Mouse (Mus musculus) regulatory T cell (primary cell): ENCODE measurements around the gene Gm609.

Experiments
- in situ Hi-C: fragments of 300-600 bp; cut with MboI, MseI; formaldehyde crosslinking; loops from one replicate; pipeline ENCODE4 v1.15.1; 2025; ENCODE audit warnings: high pct_unique_total_duplicates

Gene Gm609

DNA sequence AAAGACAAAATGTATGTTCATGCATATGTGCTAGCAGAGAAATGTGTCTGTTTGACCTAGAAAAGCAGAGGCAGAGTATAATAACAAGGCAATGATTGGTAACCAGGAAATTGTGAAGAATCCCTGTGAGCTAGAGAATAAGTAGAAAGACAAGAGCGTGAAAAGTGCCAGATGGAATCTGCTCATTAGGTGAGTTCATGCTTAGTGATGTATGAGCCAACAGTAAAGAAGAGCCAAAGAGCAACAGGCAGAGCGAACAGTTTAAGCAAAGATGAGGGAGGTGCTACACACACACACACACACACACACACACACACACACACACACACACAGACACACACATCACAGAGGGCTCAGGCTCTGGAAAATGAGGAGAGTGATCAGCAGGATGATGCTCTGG, 95.3 kb downstream of the Gm609 start:
- in situ Hi-C loops = no loop called here

- in situ Hi-C loops = no loop called here
Observed at GRCm38 (mm10) chr16:45392246-45392645, 100.5 kb downstream of the Gm609 start.

GRCm38 (mm10) chr16:45391680-45392079, 101.1 kb downstream of the Gm609 start:
- in situ Hi-C loops = no loop called here

GRCm38 (mm10) chr16:45390286-45390956, 102.3 kb downstream of the Gm609 start:
- in situ Hi-C loops = no loop called here

DNA sequence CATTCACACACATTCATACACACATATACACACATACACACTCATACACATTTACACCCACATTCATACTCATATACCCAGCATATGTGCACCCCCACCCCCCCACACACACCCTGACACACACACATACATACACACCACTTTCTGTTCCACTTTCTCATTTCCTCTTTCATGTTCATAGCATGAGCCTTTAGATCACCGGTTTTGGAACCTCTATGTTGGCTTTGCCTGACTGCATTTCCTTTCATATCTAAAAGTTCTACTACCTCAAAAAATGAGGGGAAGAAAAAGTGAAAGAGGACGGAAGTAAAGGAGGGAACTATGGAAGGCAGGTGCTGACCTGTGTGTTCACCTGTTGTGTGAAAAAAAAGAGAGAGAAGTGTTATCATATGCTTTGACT, 102.9 kb downstream of the Gm609 start:
- in situ Hi-C loops = loop anchor here (10.0 kb wide), 1 partner anchor 645 kb away; the partner anchor contains the start of gene Gtpbp8

- in situ Hi-C loops = loop anchor here (10.0 kb wide), 1 partner anchor 644 kb away; the partner anchor contains the start of gene Gtpbp8
Observed at GRCm38 (mm10) chr16:45389041-45389440, 103.7 kb downstream of the Gm609 start.

- in situ Hi-C loops = loop anchor here (10.0 kb wide), 1 partner anchor 637 kb away; the partner anchor contains the start of gene Gtpbp8
Observed at GRCm38 (mm10) chr16:45381811-45382210, 111.0 kb downstream of the Gm609 start.

- in situ Hi-C loops = no loop called here
Observed at GRCm38 (mm10) chr16:45378959-45379358, 113.8 kb downstream of the Gm609 start.

DNA sequence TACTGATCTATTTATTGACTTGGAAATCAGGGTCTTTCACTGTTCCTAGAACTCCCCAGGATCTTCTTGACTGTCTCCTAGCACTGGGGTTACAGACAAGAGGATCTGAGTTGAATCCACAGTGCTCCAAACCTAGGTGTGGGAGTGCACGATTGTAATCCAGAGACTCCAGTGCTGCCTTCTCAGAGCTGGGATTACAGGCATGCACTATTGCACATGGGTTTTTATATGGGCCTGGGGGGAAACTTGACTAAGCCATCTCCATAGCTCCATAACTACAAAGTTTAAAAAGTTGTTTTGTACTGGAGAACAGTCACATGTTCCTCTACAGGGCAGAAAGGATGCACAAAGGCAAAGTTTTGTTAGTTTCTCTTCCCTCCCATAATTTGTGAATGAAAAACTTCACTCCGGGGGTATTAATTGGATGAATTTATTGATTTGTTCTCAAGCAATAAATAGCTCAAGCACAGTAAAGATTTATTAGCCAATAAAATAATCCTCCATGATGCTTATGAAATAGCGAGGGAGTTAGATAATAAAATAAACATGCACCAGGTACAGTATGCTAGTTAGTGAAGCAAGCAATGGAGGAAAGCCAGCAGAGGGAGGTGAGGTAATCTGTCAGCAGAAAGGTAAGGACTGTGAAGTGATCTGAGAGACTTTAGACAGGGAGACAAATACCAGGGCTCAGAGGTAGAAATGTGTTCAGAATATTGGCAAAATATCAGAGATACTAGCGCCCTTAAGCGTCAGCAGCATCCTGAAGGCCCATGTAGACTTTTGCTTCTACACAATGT, 114.4 kb downstream of the Gm609 start:
- in situ Hi-C loops = no loop called here

DNA sequence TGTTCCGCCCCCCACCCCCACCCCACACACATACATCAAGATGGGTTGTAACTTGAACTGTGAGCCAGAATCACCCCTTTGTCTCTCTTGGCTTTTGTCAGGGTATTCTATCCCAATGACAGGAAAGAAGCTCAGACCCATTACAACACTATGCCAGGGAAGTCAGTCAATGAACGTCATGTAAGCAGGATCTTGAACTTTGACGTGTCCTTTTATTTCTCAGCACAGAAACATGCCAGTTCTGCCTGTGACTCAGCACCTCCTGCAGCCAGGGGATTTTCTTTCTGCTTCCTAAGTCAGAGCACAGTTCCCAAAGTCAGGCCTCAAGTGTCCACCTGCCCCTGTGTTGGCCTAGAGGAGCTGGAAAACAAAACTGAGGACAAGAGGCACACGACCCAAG, 115.4 kb downstream of the Gm609 start:
- in situ Hi-C loops = no loop called here

DNA sequence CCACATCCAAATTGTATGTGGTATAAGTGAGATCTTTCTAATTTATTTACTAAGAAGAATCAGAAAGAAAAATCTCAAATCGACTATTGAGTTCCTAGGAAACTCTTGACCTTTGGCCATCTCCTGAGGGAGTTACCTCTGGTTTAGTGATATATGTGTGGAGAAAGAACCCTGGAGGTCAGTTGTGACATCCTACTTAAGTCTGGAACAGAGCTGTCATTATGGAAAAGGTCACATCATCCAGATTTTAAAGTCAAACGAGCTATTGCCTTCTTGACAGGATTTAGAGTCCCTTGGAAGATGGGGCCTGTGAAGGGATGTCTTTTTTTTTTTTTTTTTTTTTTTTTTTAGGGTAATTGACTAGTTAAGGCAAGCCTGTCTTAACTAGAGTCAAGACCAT, 116.0 kb downstream of the Gm609 start:
- in situ Hi-C loops = no loop called here

GRCm38 (mm10) chr16:45376294-45376693, 116.5 kb downstream of the Gm609 start:
- in situ Hi-C loops = no loop called here

DNA sequence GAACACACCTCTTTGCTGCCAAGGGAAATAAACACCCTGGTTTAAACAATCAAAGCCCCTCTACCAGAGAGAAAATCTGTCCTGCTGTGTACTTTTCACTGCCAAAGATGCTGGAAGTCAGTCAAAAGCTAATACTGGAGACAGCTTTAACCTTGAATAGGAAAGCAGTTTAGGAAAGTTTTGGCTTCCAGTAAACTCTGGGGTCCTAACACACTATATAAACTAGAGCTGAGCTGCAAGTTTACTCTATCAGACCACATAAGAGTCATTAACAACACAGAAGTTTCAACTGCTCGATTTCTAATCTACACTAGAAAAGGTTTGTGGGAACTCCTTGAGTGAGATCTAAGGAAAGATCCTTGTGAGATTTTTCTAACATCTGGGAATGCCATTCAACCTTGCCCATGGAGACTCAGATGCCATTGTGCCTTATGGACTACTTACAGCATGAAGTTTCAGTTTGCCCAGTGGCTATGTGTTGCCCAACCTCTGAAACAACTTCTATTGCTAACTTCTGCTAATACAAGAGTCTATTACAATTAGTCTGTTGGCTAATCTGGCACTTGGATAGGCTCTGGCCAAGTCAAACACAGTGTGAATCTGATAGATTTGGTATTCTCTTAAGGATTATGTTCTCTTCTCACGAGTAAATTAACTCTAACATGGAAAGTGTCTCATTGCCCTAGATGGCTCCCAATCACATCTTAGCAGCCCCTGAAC, 117.1 kb downstream of the Gm609 start:
- in situ Hi-C loops = no loop called here

DNA sequence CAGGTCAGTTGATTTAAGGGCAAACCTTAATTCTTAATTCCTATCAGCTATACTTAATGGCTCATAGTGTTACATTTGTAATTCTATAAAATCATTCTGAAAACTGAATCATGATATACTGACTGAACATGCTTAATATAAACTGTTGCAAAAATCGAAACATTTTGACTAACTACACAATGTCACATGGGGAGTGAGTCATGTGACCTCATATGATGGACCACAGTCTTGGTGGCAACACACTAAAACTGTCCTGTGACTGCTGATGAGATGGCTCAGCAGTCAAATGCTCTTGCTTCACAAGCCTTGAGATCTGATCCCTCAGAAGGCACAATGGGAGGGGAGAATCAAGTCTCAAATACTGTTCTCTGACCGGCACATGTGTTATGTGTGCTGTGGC, 118.7 kb downstream of the Gm609 start:
- in situ Hi-C loops = no loop called here

- in situ Hi-C loops = no loop called here
Observed at GRCm38 (mm10) chr16:45371076-45371475, 121.7 kb downstream of the Gm609 start.

DNA sequence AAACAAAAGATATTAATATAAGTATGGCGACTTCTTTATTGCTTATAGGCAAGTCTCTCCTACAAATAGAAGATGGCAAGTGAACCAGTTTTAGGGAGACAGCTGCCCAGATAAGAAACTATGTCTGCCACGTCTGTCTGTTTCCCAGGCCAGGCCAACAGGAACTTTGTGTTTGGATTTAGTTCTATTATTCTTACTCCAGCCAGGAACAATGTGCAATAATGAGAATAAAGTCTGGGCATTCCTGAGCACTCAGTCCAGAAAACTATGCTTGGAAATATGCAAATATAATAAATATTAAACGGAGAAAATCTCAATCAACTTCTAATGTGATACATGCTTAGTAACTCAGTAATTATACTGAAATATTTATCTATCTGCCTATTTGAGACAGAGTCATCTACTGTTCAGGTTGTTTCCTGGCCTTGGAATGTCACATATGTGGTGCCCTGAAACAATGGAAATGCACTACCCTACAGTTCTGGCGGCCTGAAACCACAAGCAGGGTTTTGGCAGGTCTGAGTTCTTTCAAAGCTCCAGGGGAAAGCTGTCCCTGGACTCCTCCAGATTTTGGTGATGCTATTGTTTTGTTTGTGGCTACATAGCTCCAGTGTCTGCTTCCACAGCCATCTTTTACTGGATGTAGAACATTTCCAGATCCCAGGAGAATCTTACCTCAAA, 123.3 kb downstream of the Gm609 start:
- in situ Hi-C loops = no loop called here

DNA sequence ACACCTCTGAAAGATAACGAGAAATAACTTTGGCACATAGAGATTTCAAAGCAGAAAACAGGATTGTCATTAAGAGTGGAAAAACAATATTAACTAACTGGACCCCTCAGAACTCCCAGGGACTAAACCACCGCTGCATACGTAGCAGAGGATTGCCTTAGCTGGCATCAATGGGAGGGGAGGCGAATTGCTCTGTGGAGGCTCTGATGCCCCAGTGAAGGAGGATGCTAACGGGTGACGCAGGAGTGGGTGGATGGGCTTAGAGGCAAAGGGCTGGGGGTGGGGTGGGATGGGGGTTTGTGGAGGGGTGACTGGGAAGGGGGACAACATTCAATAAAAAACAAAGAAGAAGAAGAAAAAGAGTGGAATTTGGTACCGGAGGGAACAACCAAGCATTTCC, 126.7 kb downstream of the Gm609 start:
- in situ Hi-C loops = no loop called here

GRCm38 (mm10) chr16:45365353-45365752, 127.4 kb downstream of the Gm609 start:
- in situ Hi-C loops = no loop called here

DNA sequence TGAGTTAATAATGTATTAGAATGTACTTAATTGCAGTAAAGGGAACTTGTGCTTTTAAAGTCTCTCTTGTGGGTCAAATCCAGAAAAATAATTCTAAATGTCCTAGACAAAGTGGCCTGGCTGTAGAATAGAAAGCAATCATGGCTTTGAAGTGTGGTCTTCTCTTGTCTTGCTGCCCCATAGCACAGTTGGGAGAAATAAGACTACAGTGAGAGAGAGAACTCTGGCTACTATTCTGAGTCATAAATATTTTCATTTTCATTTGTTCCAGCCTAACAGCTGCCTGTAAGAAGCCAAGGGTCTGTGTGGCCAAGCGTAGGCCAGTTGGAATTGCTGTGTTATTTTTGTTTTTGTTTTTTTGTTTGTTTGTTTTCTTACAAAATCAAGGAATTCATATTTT, 128.1 kb downstream of the Gm609 start:
- in situ Hi-C loops = no loop called here

DNA sequence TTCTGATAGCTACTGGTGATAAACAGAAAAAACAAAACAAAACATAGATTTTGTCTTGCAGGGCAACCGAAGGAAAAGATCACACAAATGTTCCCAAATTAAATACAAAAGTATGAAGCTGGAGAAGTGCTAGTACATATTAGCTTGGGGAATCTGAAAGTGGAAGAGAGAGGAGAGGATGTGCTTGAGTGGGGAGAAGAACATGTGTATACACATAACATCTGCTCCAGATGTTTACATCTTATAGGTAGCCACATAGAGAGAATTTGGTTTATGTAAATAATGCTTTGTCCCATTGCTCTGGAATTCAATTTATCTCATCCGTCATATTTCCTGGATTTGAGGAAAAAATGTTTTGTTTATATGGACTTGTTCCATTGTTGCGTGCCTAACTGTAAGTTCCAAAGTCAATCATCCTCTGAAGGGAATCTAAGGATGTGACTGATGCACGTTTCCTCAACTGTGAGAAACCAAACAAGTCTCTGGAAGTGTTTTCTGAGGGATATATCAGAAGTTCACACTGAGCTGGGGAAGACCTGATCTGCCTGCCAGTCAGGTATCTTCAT, 129.2 kb downstream of the Gm609 start:
- in situ Hi-C loops = no loop called here
